Mouse (Mus musculus) liver, embryonic 15.5 days (tissue): ENCODE results near the gene Sash3. TPM values are rescaled to one million over a fixed set of nuclear protein-coding genes. Genes with fewer than 3 reads are reported as not detected.
"Not testable (repeated sequence)": the region's sequence is repeated elsewhere in the genome, so short reads cannot be mapped to it uniquely, and the experiment has no call there.

Source experiments
- ATAC-seq: fragments of 200-750 bp; cut with Nextera tagmentation; 2 replicates; pipeline ENCODE4 v1.8.0; 2017; ENCODE audit warnings: moderate number of reproducible peaks, mild to moderate bottlenecking, moderate library complexity; ENCODE audit not compliant: insufficient read depth
- H3K27ac ChIP-seq: fragments of 300-500 bp; sonication (generic); replicated peaks from 2 replicates; pipeline ENCODE4 v1.5.1; 2015; ENCODE audit warnings: mild to moderate bottlenecking, inconsistent platforms
- H3K27me3 ChIP-seq: fragments of 300-500 bp; sonication (generic); 2 replicates; pipeline ENCODE4 v1.6.1; 2015; ENCODE audit warnings: mild to moderate bottlenecking, inconsistent platforms
- H3K36me3 ChIP-seq: fragments of 300-500 bp; sonication (generic); replicated peaks from 2 replicates; pipeline ENCODE4 v1.6.1; 2015; ENCODE audit warnings: moderate library complexity, mild to moderate bottlenecking, inconsistent platforms
- H3K4me1 ChIP-seq: fragments of 300-500 bp; sonication (generic); replicated peaks from 2 replicates; pipeline ENCODE4 v1.6.1; 2015; ENCODE audit warnings: inconsistent platforms
- H3K4me2 ChIP-seq: fragments of 300-500 bp; sonication (generic); 2 replicates; pipeline ENCODE4 v1.6.1; 2015; ENCODE audit warnings: moderate library complexity, mild to moderate bottlenecking, inconsistent platforms
- H3K4me3 ChIP-seq: fragments of 300-500 bp; sonication (generic); replicated peaks from 2 replicates; pipeline ENCODE4 v1.5.1; 2015; ENCODE audit warnings: mild to moderate bottlenecking, inconsistent platforms
- H3K9ac ChIP-seq: fragments of 300-500 bp; sonication (generic); 2 replicates; pipeline ENCODE4 v1.6.1; 2015; ENCODE audit warnings: moderate library complexity, mild to moderate bottlenecking, inconsistent platforms
- H3K9me3 ChIP-seq: fragments of 300-500 bp; sonication (generic); replicated peaks from 2 replicates; pipeline ENCODE4 v1.6.1; 2016; ENCODE audit warnings: inconsistent platforms
- WGBS: fragments of 180-500 bp; shearing (Covaris S2); methylation state at CpG from one replicate; pipeline ENCODE4 v1.1.7; 2015; ENCODE audit warnings: mixed read lengths; ENCODE audit not compliant: insufficient replicate concordance; 5-methylcytosine and 5-hydroxymethylcytosine counted together
- polyA plus RNA-seq: library from polyadenylated mRNA; unstranded; fragments of >200 nt; fragmentation: Nextera tagmentation; extraction: Ambion mirVana; gene quantifications from 2 replicates; pipeline ENCODE4 v1.2.1, GENCODE M21; 2015

The Sash3 gene
- polyA plus RNA-seq, 1 experiment from 2014 or later: 8.8 TPM

DNA sequence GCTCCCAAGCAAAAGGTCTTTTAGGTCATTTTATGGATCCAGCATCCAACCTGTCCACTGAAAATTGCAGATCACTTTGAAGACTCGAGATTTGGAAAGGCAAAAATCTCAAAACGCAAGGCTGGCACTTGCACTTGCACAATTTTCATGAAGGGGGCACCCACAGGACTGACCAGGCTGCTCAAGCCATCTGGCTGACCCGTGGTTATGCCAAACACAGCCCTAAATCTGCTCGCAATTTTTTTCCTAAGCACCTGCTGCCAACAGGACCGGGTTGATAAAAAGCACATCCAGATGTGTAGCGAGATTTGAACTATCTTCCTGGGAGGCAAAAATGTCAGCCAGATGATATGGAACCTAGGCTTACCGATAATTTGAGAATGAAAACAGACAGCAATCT is 57.5 kb downstream of the Sash3 start:
- 0 out of 2 replicates have a peak overlapping the region, but pooled peaks have one; percentile 38 for H3K27ac ChIP-seq

DNA sequence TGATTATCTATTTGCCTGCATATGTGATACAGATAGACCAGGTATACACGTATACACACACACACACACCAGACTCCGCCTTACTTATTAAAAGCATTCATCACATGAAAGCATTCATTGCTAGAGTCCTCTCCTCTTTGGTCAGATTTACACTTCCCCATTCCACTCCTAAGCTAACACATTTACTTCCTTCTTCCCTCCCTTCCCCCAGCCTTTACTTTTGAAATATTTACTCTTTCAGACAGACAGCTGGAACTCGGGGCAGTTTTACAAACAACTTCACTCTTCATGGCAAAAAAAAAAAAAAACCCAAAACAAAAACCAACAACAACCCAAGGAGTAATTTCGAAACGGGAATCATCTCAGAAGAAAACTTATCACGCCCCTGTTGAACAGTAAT is 58.2 kb downstream of the Sash3 start:
- Histone ChIP-seq H3K4me2 (no peak overlapping the region), H3K27ac (no peak overlapping the region)
- WGBS: 41% methylated on average over 6 of the region's 6 CpGs

More for the DNA sequence above, 57.5 kb downstream of the Sash3 start:
- Histone ChIP-seq H3K4me2 (no peak overlapping the region), H3K4me3 (no peak overlapping the region), H3K27me3 (no peaks in the 10 kb centered on the region), H3K9me3 (no peaks in the 10 kb centered on the region), H3K4me1 (peaks cover 5% of the 10 kb centered on the region; the same call in 1 of the 2 replicates), H3K36me3 (no peaks in the 10 kb centered on the region), H3K9ac (no peak overlapping the region)
- WGBS: 55% methylated on average over 7 of the region's 7 CpGs
- ATAC-seq: no peak

DNA sequence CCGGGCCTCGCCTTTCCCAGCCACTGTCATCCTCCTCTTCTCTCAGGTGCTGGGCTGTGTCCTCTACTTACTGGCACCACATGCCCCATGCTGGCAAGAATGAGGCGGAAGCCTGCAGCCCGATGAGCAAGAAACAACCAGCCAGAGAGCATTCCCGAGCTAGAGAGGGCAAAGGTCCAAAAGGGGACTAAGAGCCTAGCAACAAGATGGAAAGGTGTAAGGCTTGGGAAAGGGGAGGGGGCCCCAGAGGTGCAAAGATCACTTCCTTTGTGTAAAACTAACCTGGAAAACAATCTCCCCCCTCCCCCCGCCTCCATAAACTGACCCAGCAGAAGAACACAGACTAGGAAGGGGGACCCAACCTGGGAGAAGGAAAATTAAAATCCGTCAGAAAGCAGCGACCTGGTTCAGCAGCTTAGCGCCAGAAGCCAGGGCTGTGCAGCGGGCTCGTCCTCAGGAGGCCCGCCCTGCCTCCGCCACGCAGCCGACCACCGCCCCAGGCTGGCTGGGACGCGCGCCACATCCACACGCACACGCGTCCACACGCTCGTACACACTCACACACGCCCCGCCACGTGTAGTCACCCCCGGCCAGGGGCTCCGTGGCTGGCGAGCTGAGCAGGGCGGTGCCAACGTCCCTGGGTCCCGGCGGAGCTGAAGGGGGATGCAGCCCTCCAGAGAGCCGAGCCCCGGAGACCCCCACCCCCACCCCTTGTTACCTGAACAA is 61.7 kb downstream of the Sash3 start:
- peak overlapping the region; percentile 68 for H3K9ac ChIP-seq
- H3K27ac ChIP-seq: peak overlapping the region; percentile 66
- H3K4me2 ChIP-seq: peak overlapping the region; percentile 77
- H3K36me3 ChIP-seq: no peaks in the 10 kb centered on the region
- ATAC-seq: peak; percentile 70
- H3K4me1 ChIP-seq: peaks cover 9% of the 10 kb centered on the region; the same call in 1 of the 2 replicates
- H3K4me3 ChIP-seq: peak overlapping the region; percentile 70
- WGBS: 6% methylated on average over 36 of the region's 36 CpGs
- no peaks in the 10 kb centered on the region for H3K27me3 ChIP-seq
- no peaks in the 10 kb centered on the region for H3K9me3 ChIP-seq

More for the DNA sequence above, 58.2 kb downstream of the Sash3 start:
- peaks cover 9% of the 10 kb centered on the region; the same call in 1 of the 2 replicates for H3K4me1 ChIP-seq
- H3K36me3 ChIP-seq: no peaks in the 10 kb centered on the region
- ATAC-seq: no peak
- H3K9ac ChIP-seq: no peak overlapping the region
- H3K9me3 ChIP-seq: no peaks in the 10 kb centered on the region
- H3K4me3 ChIP-seq: no peak overlapping the region
- H3K27me3 ChIP-seq: no peaks in the 10 kb centered on the region

DNA sequence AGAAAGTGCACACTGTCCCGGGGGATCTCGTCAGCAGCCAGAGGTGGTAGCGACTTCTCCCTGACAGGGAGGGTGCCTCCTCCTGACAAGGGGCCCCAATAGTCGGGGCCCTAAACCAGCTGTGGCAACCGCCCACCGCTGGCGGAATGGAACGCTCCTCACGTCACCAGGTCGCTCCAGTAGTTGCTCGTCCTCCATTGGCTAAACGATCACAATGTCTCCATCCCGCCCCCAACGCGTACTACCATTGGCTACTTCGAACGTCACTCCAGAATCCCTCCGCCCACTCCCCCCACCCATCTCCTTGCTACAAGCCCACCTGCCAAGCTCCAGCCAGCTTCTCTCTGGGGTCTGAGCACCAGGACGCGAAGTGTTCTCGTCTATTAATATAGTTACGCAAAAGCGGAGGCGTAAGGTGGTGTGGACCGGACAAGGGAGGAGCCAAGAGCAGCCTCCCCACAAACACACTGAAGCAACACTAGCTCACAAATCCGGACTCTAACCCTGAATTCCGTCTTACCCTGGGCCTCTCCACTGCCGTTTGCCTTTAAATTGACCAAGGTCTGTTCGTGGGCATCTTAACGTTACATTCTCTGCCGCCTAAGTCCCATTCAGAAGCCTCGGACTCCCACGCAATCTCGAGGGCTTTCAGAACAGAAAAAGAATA is 62.4 kb downstream of the Sash3 start, which contains the start of gene Zdhhc9:
TSS of gene Zdhhc9 (minus strand) at position 360 of the 667 bp plus-strand sequence.
- peaks cover 7% of the 10 kb centered on the region; the same call in 1 of the 2 replicates for H3K4me1 ChIP-seq
- ATAC-seq: peak; percentile 98
- WGBS: 12% methylated on average over 34 of the region's 34 CpGs
- no peaks in the 10 kb centered on the region for H3K27me3 ChIP-seq
- no peaks in the 10 kb centered on the region for H3K36me3 ChIP-seq
- peak within 1 kb of the TSS; percentile 68 for H3K9ac ChIP-seq
- H3K27ac ChIP-seq: peak within 1 kb of the TSS; percentile 69
- peak within 1 kb of the TSS; percentile 70 for H3K4me3 ChIP-seq
- no peaks in the 10 kb centered on the region for H3K9me3 ChIP-seq
- peak within 1 kb of the TSS; percentile 77 for H3K4me2 ChIP-seq

DNA sequence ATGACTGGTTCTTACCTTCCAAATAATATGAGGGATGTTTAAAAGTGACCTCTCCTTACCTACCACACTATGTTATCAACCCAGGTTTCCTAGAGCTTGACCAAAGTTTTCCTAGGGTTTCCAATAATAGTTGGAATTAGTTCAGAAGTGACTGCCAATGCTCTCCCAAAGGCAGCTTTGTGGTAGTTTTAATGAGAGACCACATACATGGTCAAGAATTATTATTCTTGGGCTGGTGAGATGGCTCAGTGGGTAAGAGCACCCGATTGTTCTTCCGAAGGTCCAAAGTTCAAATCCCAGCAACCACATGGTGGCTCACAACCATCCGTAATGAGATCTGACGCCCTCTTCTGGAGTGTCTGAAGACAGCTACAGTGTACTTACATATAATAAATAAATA is 63.5 kb downstream of the Sash3 start:
- H3K9ac ChIP-seq, H3K36me3 ChIP-seq, ATAC-seq, H3K9me3 ChIP-seq, H3K4me3 ChIP-seq, H3K27me3 ChIP-seq, H3K4me2 ChIP-seq, H3K4me1 ChIP-seq, H3K27ac ChIP-seq: not testable (repeated sequence)
- 71% methylated on average over 3 of the region's 4 CpGs for WGBS

Other genes starting within 250 kb of the Sash3 start
- gene Ocrl, start 234.0 kb upstream of the Sash3 start, polyA plus RNA-seq: 2.6 and 3.1 TPM in 2 replicates
- 0.17 TPM in 2 replicates for gene Apln, start 111.6 kb upstream of the Sash3 start, polyA plus RNA-seq
- 0.02 and 0.03 TPM in 2 replicates for gene Xpnpep2, start 37.7 kb upstream of the Sash3 start, polyA plus RNA-seq
- gene Zdhhc9, start 62.4 kb downstream of the Sash3 start, polyA plus RNA-seq: 2.7 and 3.1 TPM in 2 replicates
- gene Utp14a, start 110.4 kb downstream of the Sash3 start, polyA plus RNA-seq: 6.8 and 8.1 TPM in 2 replicates
- 3.6 and 3.7 TPM in 2 replicates for gene Bcorl1, start 194.9 kb downstream of the Sash3 start, polyA plus RNA-seq